Mouse (Mus musculus): ENCODE results near the gene Apol8. TPM values are rescaled to one million over a fixed set of nuclear protein-coding genes. Genes with fewer than 3 reads are reported as not detected.
A peak's percentile ranks its signal among the peaks of the same experiment; 100 is the strongest.

The Apol8 gene
- total and polyA plus RNA-seq, 2 experiments from 2014 or later: 0.36 TPM; not detected in 1

GRCm38 (mm10) chr15:77801188-77801587 is 44.4 kb upstream of the Apol8 start:
- WGBS: 90% methylated on average over 4 of the region's 4 CpGs
- no peak overlapping the region for H3K9ac ChIP-seq (replicated peaks; ENCODE audit: low read length, poor library complexity, severe bottlenecking)

DNA sequence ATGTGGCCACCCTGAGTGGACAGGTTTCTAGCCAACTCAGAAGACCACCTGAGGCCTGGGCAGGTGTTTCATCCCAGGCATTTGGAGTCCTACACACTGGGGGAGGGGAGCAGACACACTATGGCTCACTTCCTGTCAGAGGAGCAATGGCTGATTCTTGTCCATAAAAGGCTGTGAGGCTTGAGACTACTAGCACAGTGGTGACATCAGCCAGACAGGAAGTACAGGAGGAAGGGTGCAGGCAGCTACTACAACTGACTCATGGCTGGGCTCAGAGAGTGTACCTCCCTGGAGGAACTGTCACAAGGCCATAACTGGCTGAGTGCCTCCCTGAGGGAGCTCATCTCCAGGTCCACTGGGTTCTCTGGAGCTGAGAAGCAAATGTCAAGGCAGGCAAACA is 43.7 kb upstream of the Apol8 start:
- Histone ChIP-seq H3K9me3 (ENCODE audit: low read length) (no peaks in the 10 kb centered on the region), H3K4me1 (ENCODE audit: insufficient read depth, low read length) (0 out of 2 replicates have a peak, but pooled peaks cover 4% of the 10 kb centered on the region), H3K27me3 (ENCODE audit: insufficient read depth, low read length) (no peaks in the 10 kb centered on the region), H3K4me2 (ENCODE audit: low read depth, low read length, poor library complexity, severe bottlenecking) (no peak overlapping the region), H3K9ac (replicated peaks; ENCODE audit: low read length, poor library complexity, severe bottlenecking) (no peak overlapping the region), H3K4me3 (ENCODE audit: low read depth, low read length) (no peak overlapping the region), H3K27ac (ENCODE audit: low read depth, low read length) (no peak overlapping the region), H3K36me3 (ENCODE audit: insufficient read depth, low read length) (0 out of 2 replicates have a peak, but pooled peaks cover 8% of the 10 kb centered on the region)
- no peak for ATAC-seq (ENCODE audit: low FRiP score)
- no peak for DNase-seq (ENCODE audit: low spot score)
- no peak for TF ChIP-seq CTCF (IDR thresholded peaks at IDR 0.05)

More at GRCm38 (mm10) chr15:77801188-77801587, 44.4 kb upstream of the Apol8 start:
- Histone ChIP-seq H3K4me1 (ENCODE audit: insufficient read depth, low read length) (0 out of 2 replicates have a peak, but pooled peaks cover 4% of the 10 kb centered on the region), H3K36me3 (ENCODE audit: insufficient read depth, low read length) (0 out of 2 replicates have a peak, but pooled peaks cover 11% of the 10 kb centered on the region), H3K27ac (ENCODE audit: low read depth, low read length) (no peak overlapping the region), H3K4me2 (ENCODE audit: low read depth, low read length, poor library complexity, severe bottlenecking) (no peak overlapping the region), H3K27me3 (ENCODE audit: insufficient read depth, low read length) (no peaks in the 10 kb centered on the region), H3K9me3 (ENCODE audit: low read length) (no peaks in the 10 kb centered on the region), H3K4me3 (ENCODE audit: low read depth, low read length) (no peak overlapping the region)
- TF ChIP-seq CTCF (IDR thresholded peaks at IDR 0.05): no peak
- ATAC-seq (ENCODE audit: low FRiP score): no peak
- DNase-seq (ENCODE audit: low spot score): no peak

DNA sequence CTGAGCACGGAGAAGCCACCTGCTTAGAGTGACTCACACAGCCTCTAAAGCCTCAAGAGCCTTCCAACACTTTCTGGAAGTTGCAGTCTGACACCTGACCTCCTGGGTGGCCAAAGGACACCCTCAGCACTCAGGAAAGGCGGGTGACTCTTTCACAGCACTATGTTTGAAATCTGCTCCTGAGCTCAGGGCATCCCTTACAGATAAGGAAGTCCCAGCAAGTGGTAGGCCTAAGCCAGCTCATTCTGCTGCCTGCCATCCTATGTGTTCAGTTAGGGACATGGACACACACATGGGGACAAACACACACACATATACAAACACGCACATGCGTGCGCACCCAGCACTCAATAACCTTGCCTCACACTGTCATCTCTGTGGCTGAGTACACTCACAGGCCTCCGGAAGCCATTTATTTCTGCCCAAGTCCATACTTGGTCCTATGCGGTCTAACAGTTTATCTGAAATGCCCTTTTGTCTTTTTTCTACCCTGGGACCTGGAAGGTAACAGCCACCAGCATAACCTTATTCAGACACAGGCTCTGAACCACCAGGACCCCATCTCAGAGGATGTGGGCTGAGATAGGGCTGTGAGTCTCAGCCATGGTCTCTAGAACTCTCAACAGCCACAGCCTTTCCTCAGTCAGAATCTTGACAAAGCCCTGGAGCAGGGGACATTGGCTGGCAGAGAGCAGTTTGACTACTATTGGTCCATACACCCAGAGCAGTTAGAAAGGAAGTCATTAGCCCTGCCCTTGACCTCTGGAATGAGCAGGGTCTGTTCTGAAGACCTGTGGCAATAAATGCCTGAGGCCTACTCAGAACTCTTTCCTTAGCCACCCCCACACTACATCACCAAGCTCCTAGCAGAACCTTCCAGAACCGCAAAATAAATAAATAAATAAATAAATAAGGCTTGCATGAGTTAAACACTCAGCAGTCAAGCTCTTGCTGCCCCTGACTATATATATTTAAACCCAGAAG is 43.0 kb upstream of the Apol8 start:
- 94% methylated on average over 8 of the region's 8 CpGs for WGBS
- no peaks in the 10 kb centered on the region for H3K9me3 ChIP-seq (ENCODE audit: low read length)
- no peaks in the 10 kb centered on the region for H3K27me3 ChIP-seq (ENCODE audit: insufficient read depth, low read length)
- no peak for TF ChIP-seq CTCF (IDR thresholded peaks at IDR 0.05)
- H3K4me3 ChIP-seq (ENCODE audit: low read depth, low read length): no peak overlapping the region
- H3K4me1 ChIP-seq (ENCODE audit: insufficient read depth, low read length): 0 out of 2 replicates have a peak, but pooled peaks cover 4% of the 10 kb centered on the region
- ATAC-seq (ENCODE audit: low FRiP score): no peak
- H3K9ac ChIP-seq (replicated peaks; ENCODE audit: low read length, poor library complexity, severe bottlenecking): no peak overlapping the region
- H3K27ac ChIP-seq (ENCODE audit: low read depth, low read length): peak overlapping the region; percentile 67; the same call in 1 of the 2 replicates
- H3K36me3 ChIP-seq (ENCODE audit: insufficient read depth, low read length): 0 out of 2 replicates have a peak, but pooled peaks cover 11% of the 10 kb centered on the region
- no peak overlapping the region for H3K4me2 ChIP-seq (ENCODE audit: low read depth, low read length, poor library complexity, severe bottlenecking)
- no peak for DNase-seq (ENCODE audit: low spot score)

DNA sequence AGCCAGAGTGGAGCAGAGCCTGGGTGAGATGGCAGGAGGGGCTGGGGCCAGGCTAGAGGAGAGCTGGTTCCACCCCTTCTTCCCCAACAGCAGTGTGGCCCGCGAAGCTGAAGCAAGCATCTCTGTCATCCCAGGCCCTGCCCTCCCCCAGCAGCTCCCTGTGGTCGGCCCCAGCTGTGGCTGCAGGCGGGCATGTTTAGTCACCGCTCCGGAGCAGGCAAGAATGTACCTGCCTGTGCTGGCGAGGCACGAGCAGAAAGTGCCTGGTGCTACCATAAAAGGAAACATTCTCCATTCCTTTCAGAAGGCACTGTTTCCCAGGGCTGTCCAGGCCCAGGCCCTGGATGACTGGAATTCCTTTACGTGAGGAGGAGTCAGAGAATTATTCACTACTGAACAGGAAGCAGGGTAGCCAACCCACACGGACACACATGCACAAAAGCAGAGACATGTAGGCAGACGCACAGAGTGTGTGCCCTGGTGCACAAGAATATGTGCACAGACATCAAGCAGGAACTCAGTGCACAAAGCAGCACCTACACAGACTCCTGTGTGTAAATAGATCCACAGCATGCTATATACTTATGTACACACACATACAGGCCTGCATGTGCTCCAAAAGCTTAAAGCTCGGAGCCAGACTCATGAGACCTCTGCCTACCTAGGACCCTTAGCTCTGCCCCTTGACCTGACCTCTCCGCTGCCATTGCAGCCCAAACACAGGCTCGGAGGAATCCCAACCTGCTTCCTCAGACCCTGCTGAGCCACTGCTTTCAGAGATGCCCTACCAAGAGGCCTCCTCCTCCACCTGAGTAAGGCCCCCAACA is 42.1 kb upstream of the Apol8 start:
- Histone ChIP-seq H3K36me3 (ENCODE audit: insufficient read depth, low read length) (0 out of 2 replicates have a peak, but pooled peaks cover 11% of the 10 kb centered on the region), H3K4me2 (ENCODE audit: low read depth, low read length, poor library complexity, severe bottlenecking) (no peak overlapping the region), H3K4me1 (ENCODE audit: insufficient read depth, low read length) (0 out of 2 replicates have a peak, but pooled peaks cover 4% of the 10 kb centered on the region), H3K4me3 (ENCODE audit: low read depth, low read length) (no peak overlapping the region), H3K27ac (ENCODE audit: low read depth, low read length) (peak overlapping the region; percentile 67), H3K9me3 (ENCODE audit: low read length) (no peaks in the 10 kb centered on the region), H3K27me3 (ENCODE audit: insufficient read depth, low read length) (no peaks in the 10 kb centered on the region), H3K9ac (replicated peaks; ENCODE audit: low read length, poor library complexity, severe bottlenecking) (peak overlapping the region; percentile 39; the same call in 1 of the 2 replicates)
- ATAC-seq (ENCODE audit: low FRiP score) (peak; percentile 56), DNase-seq (ENCODE audit: low spot score) (no peak)
- no peak for TF ChIP-seq CTCF (IDR thresholded peaks at IDR 0.05)
- WGBS: 30% methylated on average over 14 of the region's 14 CpGs

GRCm38 (mm10) chr15:77797609-77798411 is 41.0 kb upstream of the Apol8 start:
- H3K27ac ChIP-seq (ENCODE audit: low read depth, low read length): peak overlapping the region; percentile 67
- 84% methylated on average over 14 of the region's 14 CpGs for WGBS
- 0 out of 2 replicates have a peak, but pooled peaks cover 8% of the 10 kb centered on the region for H3K36me3 ChIP-seq (ENCODE audit: insufficient read depth, low read length)
- H3K27me3 ChIP-seq (ENCODE audit: insufficient read depth, low read length): no peaks in the 10 kb centered on the region
- no peaks in the 10 kb centered on the region for H3K9me3 ChIP-seq (ENCODE audit: low read length)
- H3K4me1 ChIP-seq (ENCODE audit: insufficient read depth, low read length): 0 out of 2 replicates have a peak, but pooled peaks cover 4% of the 10 kb centered on the region
- no peak for TF ChIP-seq CTCF (IDR thresholded peaks at IDR 0.05)
- DNase-seq (ENCODE audit: low spot score): no peak
- no peak overlapping the region for H3K4me2 ChIP-seq (ENCODE audit: low read depth, low read length, poor library complexity, severe bottlenecking)
- H3K4me3 ChIP-seq (ENCODE audit: low read depth, low read length): no peak overlapping the region
- no peak for ATAC-seq (ENCODE audit: low FRiP score)
- H3K9ac ChIP-seq (replicated peaks; ENCODE audit: low read length, poor library complexity, severe bottlenecking): no peak overlapping the region
